Mouse (Mus musculus) common myeloid progenitor, adult 5-6 weeks (primary cell): Measurements from ENCODE around the gene Ndufb4. TPM values are rescaled to one million over a fixed set of nuclear protein-coding genes. Genes with fewer than 3 reads are reported as not detected.

ENCODE experiments used
- ATAC-seq: replicated peaks from 2 replicates; pipeline ENCODE4 v1.8.0; 2016; ENCODE audit warnings: low read depth, mild to moderate bottlenecking, moderate TSS enrichment, inconsistent platforms; ENCODE audit not compliant: poor library complexity, severe bottlenecking
- total RNA-seq: library from RNA; stranded (forward); fragments of 200-1000, 187-1606 nt; gene quantifications from 2 replicates; pipeline ENCODE4 v1.2.3, GENCODE M21; 2017

The Ndufb4 gene
- total RNA-seq, 1 experiment from 2014 or later: 22.6 TPM

DNA sequence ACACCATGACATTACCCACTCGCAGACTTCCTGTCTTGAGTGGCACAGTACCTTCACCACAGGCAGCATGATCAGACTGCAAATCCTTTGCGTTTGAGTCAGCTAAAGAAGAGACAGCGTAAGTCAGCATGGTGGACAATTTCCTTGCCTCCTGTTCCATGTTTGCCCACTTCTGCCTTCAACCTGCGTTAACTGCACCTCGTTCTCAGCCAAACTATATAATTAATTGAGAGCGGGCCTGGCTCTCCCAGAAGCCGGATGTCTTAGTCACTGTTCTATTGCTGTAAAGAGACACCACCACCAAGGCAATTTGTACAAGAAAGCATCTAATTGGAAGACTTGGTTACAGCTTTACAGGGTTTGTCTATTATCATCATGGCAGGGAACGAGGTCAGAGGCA lies 26.6 kb upstream of the Ndufb4 start:
- ATAC-seq: no peak

GRCm38 (mm10) chr16:37680216-37680615 lies 26.0 kb upstream of the Ndufb4 start:
- no peak for ATAC-seq

GRCm38 (mm10) chr16:37677586-37677985 lies 23.3 kb upstream of the Ndufb4 start:
- ATAC-seq: no peak

- no peak for ATAC-seq
Measured at GRCm38 (mm10) chr16:37676677-37677072, 22.4 kb upstream of the Ndufb4 start.

DNA sequence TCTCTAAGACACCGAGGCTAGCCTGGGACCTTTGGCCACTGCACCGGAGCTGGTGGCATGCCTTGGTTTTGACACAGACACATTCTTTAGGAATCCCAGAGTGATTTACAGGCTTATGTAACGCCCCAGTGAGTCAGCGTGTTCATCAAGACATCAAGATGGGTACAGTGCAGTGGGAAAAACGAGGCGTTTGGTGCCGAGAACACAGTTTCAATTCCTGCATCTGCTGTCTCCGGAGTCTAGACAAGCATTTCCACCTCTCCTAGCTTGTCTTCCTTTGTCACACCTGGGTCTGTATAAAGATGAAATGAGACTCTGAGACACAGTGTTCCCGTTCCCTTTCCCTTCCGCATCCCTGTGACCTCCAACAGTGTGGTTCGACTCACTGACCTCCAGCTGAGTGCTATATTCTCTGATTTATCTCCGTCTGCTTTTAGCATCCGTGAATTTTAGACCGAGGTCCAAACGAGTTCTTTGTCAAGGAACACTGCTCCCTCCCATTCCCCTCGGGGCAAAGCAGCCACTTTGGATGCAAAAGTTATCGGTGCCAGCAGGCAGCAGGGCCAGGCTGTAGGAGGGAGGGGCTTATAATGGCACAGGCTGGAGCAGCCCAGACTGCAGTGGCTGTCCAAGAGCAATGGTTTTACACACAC lies 21.9 kb upstream of the Ndufb4 start:
- no peak for ATAC-seq

GRCm38 (mm10) chr16:37675326-37675725 lies 21.1 kb upstream of the Ndufb4 start:
- no peak for ATAC-seq

DNA sequence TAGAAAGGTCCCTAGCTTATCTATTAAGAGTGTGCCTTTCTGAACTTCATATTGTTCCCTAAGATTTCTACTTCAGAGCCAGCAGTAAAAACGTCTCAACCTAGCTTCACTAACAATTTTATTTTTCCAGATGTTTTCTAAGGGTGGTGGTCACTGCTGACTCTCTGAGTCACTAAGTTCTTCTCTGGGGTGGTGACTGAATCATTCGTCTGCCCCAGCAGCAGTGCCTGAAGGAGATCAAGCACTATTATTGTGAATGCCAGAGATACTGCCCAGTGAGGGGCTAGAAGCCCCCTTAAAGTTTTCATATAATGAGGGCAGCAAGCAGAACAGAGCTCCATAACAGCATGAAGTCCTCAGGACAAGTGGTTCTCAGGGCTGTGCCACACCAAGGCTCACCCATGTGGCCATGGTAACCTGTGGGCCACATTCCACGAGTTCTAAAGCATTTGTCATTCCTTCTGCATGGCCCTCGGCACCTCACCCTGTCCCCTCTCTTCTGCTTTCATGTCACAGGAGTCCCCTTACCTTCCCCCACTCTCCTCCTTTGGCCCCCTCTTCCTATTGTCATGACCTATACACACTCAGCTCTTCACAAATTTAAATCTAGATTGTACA lies 16.5 kb upstream of the Ndufb4 start:
- no peak for ATAC-seq

DNA sequence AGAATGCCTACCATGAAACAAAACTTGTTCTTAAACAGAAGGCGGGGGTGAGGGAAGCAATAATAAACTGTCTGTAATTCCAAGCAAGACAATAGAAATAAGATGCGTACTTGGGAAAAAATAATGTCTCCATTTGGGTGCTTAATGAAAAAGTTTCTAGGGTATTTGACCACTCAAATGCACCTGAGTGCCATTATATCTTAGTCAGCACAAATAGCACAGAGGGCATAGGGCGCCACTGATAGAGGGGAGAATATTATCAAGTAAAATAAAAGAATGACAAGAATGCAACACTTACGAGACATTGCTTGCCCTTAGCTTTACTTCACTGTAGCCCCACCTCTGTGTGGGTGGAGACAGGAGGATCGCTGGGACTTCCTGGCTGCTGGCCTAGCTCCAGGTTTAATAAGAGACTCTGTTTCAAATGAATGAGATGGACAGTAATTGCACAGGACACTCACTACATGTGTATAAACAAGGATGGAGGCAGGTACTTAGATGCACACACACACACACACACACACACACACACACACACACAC lies 11.2 kb upstream of the Ndufb4 start:
- ATAC-seq: no peak

- no peak for ATAC-seq
Measured at GRCm38 (mm10) chr16:37663643-37664459, 9.6 kb upstream of the Ndufb4 start.

- no peak for ATAC-seq
Measured at GRCm38 (mm10) chr16:37656796-37657195, 2.5 kb upstream of the Ndufb4 start.

DNA sequence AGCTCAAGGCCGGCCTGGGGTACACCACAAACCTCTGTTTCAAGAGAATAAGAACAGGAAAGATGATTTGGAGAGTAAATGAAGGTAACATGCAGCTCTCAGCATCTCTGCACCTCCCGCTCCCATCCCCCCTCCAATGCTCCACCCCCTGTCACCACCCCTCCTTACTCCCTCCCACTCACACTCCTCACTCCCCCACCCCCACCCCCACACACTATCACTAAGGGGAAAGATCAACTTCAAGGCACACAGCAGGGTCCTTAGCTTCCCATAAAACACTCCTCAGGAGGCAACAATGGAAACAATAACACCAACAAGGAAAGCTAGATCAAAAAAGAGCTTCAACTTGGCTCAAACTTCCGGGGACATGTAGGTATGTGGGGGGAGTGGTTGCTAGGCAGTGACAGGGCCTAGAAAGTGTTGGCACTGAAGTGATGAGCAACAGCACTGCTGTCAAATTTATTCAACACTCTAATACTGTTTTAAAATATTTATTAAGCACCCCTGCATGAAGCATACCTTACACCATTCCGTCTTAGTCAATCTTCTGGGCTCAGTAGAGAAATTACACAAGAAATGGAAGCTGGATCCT lies 1.6 kb upstream of the Ndufb4 start:
- ATAC-seq: no peak

GRCm38 (mm10) chr16:37654831-37655455 lies 690 bp upstream of the Ndufb4 start:
- ATAC-seq: no peak

DNA sequence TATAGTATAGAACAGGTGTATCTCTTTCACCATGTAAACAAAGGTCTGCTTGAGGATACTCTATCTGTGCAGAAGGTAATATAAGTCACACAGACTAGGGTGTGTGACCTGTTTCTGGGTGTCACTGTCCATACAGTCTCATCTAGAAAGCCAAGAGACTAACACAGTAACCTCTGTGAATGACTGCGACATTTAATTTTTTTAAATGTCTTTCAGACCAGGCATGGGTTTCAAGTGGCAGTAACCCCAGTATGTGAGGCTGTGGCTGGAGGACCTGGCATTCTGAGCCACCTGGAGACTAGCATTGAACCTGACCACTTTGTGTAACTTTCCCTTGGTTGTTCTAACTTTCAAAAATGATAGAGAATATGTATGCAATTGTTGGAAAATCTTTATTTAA lies 1.2 kb downstream of the Ndufb4 start:
- ATAC-seq: no peak

DNA sequence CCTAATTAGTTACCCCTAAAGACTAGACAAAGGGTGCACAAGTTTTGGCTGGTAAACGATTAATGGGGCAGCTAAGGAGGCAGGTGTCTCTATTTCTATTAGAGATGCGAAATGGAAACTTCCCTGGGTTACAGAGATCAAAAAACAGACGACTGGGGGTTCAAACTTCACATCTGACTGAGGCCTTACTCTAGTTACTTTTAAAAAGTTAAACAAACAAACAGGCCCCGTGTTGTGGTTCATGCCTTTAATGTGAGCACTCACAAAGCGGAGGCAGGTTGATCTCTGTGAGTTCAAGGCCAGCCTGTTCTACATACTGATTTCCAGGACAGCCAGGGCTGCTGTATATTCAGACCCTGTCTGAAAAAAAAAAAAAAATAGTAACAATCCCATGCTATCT lies 1.6 kb downstream of the Ndufb4 start:
- ATAC-seq: no peak

- ATAC-seq: no peak
Measured at GRCm38 (mm10) chr16:37651467-37651866, 2.8 kb downstream of the Ndufb4 start.

- no peak for ATAC-seq
Measured at GRCm38 (mm10) chr16:37649068-37649467, 5.2 kb downstream of the Ndufb4 start.

GRCm38 (mm10) chr16:37647936-37648335 lies 6.3 kb downstream of the Ndufb4 start:
- no peak for ATAC-seq

DNA sequence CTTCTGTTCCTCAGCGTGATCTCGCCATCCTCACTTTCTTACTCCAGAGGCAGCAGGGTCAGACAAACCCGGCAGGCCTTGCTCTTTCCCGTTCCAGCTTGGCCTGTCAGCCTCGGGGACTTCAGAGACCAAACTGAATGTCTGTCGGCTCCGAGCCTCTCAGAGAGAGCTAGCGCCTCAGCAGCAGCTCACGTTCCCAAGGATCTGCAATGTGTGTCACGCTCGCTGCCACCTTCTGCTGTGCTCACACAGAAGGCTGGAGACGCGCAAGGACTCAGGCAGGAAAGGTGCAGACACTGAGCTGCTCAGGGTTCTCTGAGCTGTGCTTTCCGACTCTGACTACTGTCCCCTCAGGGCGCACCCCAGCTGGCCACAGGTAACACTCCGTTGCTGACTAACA lies 7.2 kb downstream of the Ndufb4 start:
- ATAC-seq: no peak

DNA sequence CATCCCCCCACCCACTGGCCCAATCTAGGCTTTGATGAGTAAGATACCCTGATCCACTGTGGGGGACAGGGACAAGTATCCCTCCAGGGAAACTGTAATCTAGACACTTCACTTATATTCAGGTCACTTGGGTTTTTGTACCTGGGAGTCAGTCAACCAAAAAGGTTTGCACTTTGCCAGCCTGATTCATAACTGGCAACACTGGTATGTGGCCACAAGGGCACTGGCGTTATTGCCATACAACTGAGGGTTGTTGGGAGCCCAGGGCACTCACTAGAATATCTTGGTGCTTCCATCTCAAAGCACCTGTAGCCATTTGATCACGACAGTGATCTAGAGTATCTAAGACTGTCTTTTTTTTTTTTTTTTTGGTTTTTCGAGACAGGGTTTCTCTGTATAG lies 8.5 kb downstream of the Ndufb4 start:
- no peak for ATAC-seq

DNA sequence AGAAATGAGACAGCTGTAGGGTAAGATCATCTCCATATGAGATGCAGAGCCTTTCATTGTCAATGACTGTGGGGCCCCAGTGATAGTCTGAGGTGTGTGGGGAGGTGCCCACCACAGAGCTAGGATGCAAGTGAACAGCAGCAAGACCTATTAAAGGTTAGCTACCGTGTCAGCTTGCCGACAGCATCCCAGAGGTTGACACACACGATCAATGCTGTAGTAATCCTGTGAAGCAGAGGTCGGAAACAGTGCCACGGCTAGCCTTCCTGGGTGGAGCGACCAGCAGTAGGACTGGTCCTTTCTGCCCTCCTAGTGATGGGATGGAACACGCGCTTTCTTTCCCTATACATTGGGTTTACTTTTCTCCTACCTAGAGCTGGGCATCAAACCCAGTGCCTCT lies 9.0 kb downstream of the Ndufb4 start:
- ATAC-seq: no peak
